Mouse (Mus musculus): ENCODE measurements around the gene Snx5. TPM values are rescaled to one million over a fixed set of nuclear protein-coding genes. Genes with fewer than 3 reads are reported as not detected.
A peak's percentile ranks its signal among the peaks of the same experiment; 100 is the strongest.

The Snx5 gene
- total and polyA plus RNA-seq, 2 experiments: 17.2 to 60.3 TPM

GRCm38 (mm10) chr2:144265916-144266683 is 4.6 kb downstream of the Snx5 start:
- peak; percentile 51 for DNase-seq (ENCODE audit: extremely low read depth, low read depth, low spot score)
- H3K36me3 ChIP-seq (ENCODE audit: control insufficient read depth, insufficient read depth, low read length): peaks cover 4% of the 10 kb centered on the region; the same call in 1 of the 2 replicates
- TF ChIP-seq POLR2A (IDR thresholded peaks at IDR 0.05; ENCODE audit: extremely low read depth, insufficient read depth, low read length): no peak
- H3K27ac ChIP-seq (replicated peaks; ENCODE audit: insufficient read depth, low read depth, low read length): 0 out of 2 replicates have a peak overlapping the region, but pooled peaks have one; percentile 1
- no peak overlapping the region for H3K9ac ChIP-seq (ENCODE audit: low read depth, low read length)
- H3K27me3 ChIP-seq (ENCODE audit: control insufficient read depth, insufficient read depth, low read length): no peaks in the 10 kb centered on the region
- WGBS: 5% methylated on average over 4 of the region's 4 CpGs
- H3K4me3 ChIP-seq (ENCODE audit: insufficient read depth, low read depth, low read length): no peak overlapping the region
- H3K79me2 ChIP-seq (ENCODE audit: control insufficient read depth, insufficient read depth, low read length): peaks cover 24% of the 10 kb centered on the region; the same call in 1 of the 2 replicates
- peaks cover 23% of the 10 kb centered on the region for H3K4me1 ChIP-seq (ENCODE audit: control insufficient read depth, insufficient read depth, low read length)

GRCm38 (mm10) chr2:144265120-144265488 is 5.6 kb downstream of the Snx5 start:
- Histone ChIP-seq H3K79me2 (ENCODE audit: control insufficient read depth, insufficient read depth, low read length) (peaks cover 24% of the 10 kb centered on the region; the same call in 1 of the 2 replicates), H3K27ac (replicated peaks; ENCODE audit: insufficient read depth, low read depth, low read length) (peak overlapping the region; percentile 49), H3K4me1 (ENCODE audit: control insufficient read depth, insufficient read depth, low read length) (peaks cover 23% of the 10 kb centered on the region), H3K36me3 (ENCODE audit: control insufficient read depth, insufficient read depth, low read length) (peaks cover 9% of the 10 kb centered on the region; the same call in 1 of the 2 replicates), H3K27me3 (ENCODE audit: control insufficient read depth, insufficient read depth, low read length) (no peaks in the 10 kb centered on the region), H3K9ac (ENCODE audit: low read depth, low read length) (peak overlapping the region; percentile 11; the same call in 1 of the 2 replicates), H3K4me3 (ENCODE audit: insufficient read depth, low read depth, low read length) (no peak overlapping the region)
- no peak for DNase-seq (ENCODE audit: extremely low read depth, low read depth, low spot score)
- 57% methylated on average over 3 of the region's 3 CpGs for WGBS
- TF ChIP-seq CTCF (IDR thresholded peaks at IDR 0.05; ENCODE audit: low read depth, low read length): no peak
- no peak for TF ChIP-seq POLR2A (IDR thresholded peaks at IDR 0.05; ENCODE audit: extremely low read depth, insufficient read depth, low read length)

GRCm38 (mm10) chr2:144264398-144265119 is 6.1 kb downstream of the Snx5 start:
- 22% methylated on average over 5 of the region's 5 CpGs for WGBS
- Histone ChIP-seq H3K27ac (replicated peaks; ENCODE audit: insufficient read depth, low read depth, low read length) (peak overlapping the region; percentile 49), H3K4me3 (ENCODE audit: insufficient read depth, low read depth, low read length) (no peak overlapping the region), H3K79me2 (ENCODE audit: control insufficient read depth, insufficient read depth, low read length) (peaks cover 24% of the 10 kb centered on the region; the same call in 1 of the 2 replicates), H3K36me3 (ENCODE audit: control insufficient read depth, insufficient read depth, low read length) (peaks cover 11% of the 10 kb centered on the region), H3K27me3 (ENCODE audit: control insufficient read depth, insufficient read depth, low read length) (no peaks in the 10 kb centered on the region), H3K4me1 (ENCODE audit: control insufficient read depth, insufficient read depth, low read length) (peaks cover 23% of the 10 kb centered on the region), H3K9ac (ENCODE audit: low read depth, low read length) (peak overlapping the region; percentile 11; the same call in 1 of the 2 replicates)
- TF ChIP-seq POLR2A (IDR thresholded peaks at IDR 0.05; ENCODE audit: extremely low read depth, insufficient read depth, low read length) (no peak), CTCF (IDR thresholded peaks at IDR 0.05; ENCODE audit: low read depth, low read length) (no peak)
- peak; percentile 74 for DNase-seq (ENCODE audit: extremely low read depth, low read depth, low spot score)

GRCm38 (mm10) chr2:144262837-144263236 is 7.9 kb downstream of the Snx5 start:
- no peak for TF ChIP-seq CTCF (IDR thresholded peaks at IDR 0.05; ENCODE audit: low read depth, low read length)
- TF ChIP-seq POLR2A (IDR thresholded peaks at IDR 0.05; ENCODE audit: extremely low read depth, insufficient read depth, low read length): no peak
- Histone ChIP-seq H3K4me1 (ENCODE audit: control insufficient read depth, insufficient read depth, low read length) (peaks cover 23% of the 10 kb centered on the region), H3K79me2 (ENCODE audit: control insufficient read depth, insufficient read depth, low read length) (peaks cover 24% of the 10 kb centered on the region; the same call in 1 of the 2 replicates), H3K27ac (replicated peaks; ENCODE audit: insufficient read depth, low read depth, low read length) (no peak overlapping the region), H3K9ac (ENCODE audit: low read depth, low read length) (no peak overlapping the region), H3K36me3 (ENCODE audit: control insufficient read depth, insufficient read depth, low read length) (peaks cover 28% of the 10 kb centered on the region), H3K4me3 (ENCODE audit: insufficient read depth, low read depth, low read length) (no peak overlapping the region), H3K27me3 (ENCODE audit: control insufficient read depth, insufficient read depth, low read length) (no peaks in the 10 kb centered on the region)
- WGBS: 56% methylated on average over 2 of the region's 2 CpGs
- no peak for DNase-seq (ENCODE audit: extremely low read depth, low read depth, low spot score)

GRCm38 (mm10) chr2:144250111-144250510 is 20.6 kb downstream of the Snx5 start:
- H3K4me3 ChIP-seq (ENCODE audit: insufficient read depth, low read depth, low read length): no peak overlapping the region
- peaks cover 10% of the 10 kb centered on the region for H3K4me1 ChIP-seq (ENCODE audit: control insufficient read depth, insufficient read depth, low read length)
- H3K36me3 ChIP-seq (ENCODE audit: control insufficient read depth, insufficient read depth, low read length): peaks cover 54% of the 10 kb centered on the region
- no peak overlapping the region for H3K27ac ChIP-seq (replicated peaks; ENCODE audit: insufficient read depth, low read depth, low read length)
- no peak for TF ChIP-seq CTCF (IDR thresholded peaks at IDR 0.05; ENCODE audit: low read depth, low read length)
- no peak for TF ChIP-seq POLR2A (IDR thresholded peaks at IDR 0.05; ENCODE audit: extremely low read depth, insufficient read depth, low read length)
- no peak for DNase-seq (ENCODE audit: extremely low read depth, low read depth, low spot score)
- H3K9ac ChIP-seq (ENCODE audit: low read depth, low read length): no peak overlapping the region
- no peaks in the 10 kb centered on the region for H3K27me3 ChIP-seq (ENCODE audit: control insufficient read depth, insufficient read depth, low read length)
- H3K79me2 ChIP-seq (ENCODE audit: control insufficient read depth, insufficient read depth, low read length): no peaks in the 10 kb centered on the region

All from liver, adult 2 months (tissue).